Mouse (Mus musculus): ENCODE measurements at regions not wholly inside any gene's neighbourhood (a gene's known extent, or its start where the extent isn't known, plus 50 kb on each side); places are given as distances from the start of the nearest gene placed in this dataset.

GRCm38 (mm10) chr16:30118876-30119275 is 54.7 kb downstream of the Hes1 start:
- no peak for DNase-seq (ENCODE audit: low spot score in 2 of 2)

GRCm38 (mm10) chr16:30120330-30121265 is 56.4 kb downstream of the Hes1 start:
- DNase-seq (ENCODE audit: low spot score in 2 of 2), result no peak

GRCm38 (mm10) chr16:30121596-30121995 is 57.4 kb downstream of the Hes1 start:
- DNase-seq (ENCODE audit: low spot score in 2 of 2), result no peak

- DNase-seq (ENCODE audit: low spot score in 2 of 2), result no peak
Observed at GRCm38 (mm10) chr16:30122211-30123070, 58.3 kb downstream of the Hes1 start.

- no peak for DNase-seq (ENCODE audit: low spot score in 2 of 2)
Observed at GRCm38 (mm10) chr16:30127015-30127414, 62.8 kb downstream of the Hes1 start.

- no peak for DNase-seq (ENCODE audit: low spot score in 2 of 2)
Observed at GRCm38 (mm10) chr16:30128787-30129186, 64.6 kb downstream of the Hes1 start.

- no peak for DNase-seq (ENCODE audit: low spot score in 2 of 2)
Observed at GRCm38 (mm10) chr16:30129218-30130112, 65.3 kb downstream of the Hes1 start.

GRCm38 (mm10) chr16:30130113-30130471 is 65.9 kb downstream of the Hes1 start:
- no peak for DNase-seq (ENCODE audit: low spot score in 2 of 2)

- no peak for DNase-seq (ENCODE audit: low spot score in 2 of 2)
Observed at GRCm38 (mm10) chr16:30132086-30132485, 67.9 kb downstream of the Hes1 start.

GRCm38 (mm10) chr16:30134642-30135165 is 70.5 kb downstream of the Hes1 start:
- no peak for DNase-seq (ENCODE audit: low spot score in 2 of 2)

- DNase-seq (ENCODE audit: low spot score in 2 of 2), result no peak
Observed at GRCm38 (mm10) chr16:30136849-30137248, 72.7 kb downstream of the Hes1 start.

GRCm38 (mm10) chr16:30137812-30138211 is 73.6 kb downstream of the Hes1 start:
- no peak for DNase-seq (ENCODE audit: low spot score in 2 of 2)

GRCm38 (mm10) chr16:30144818-30145464 is 80.8 kb downstream of the Hes1 start:
- no peak for DNase-seq (ENCODE audit: low spot score in 2 of 2)

- DNase-seq (ENCODE audit: low spot score in 2 of 2), result peak in 1 of 2 experiments; percentile 19
Observed at GRCm38 (mm10) chr16:30145465-30146207, 81.5 kb downstream of the Hes1 start.

- DNase-seq (ENCODE audit: low spot score in 2 of 2), result no peak
Observed at GRCm38 (mm10) chr16:30146208-30146525, 82.0 kb downstream of the Hes1 start.

- no peak for DNase-seq (ENCODE audit: low spot score in 2 of 2)
Observed at GRCm38 (mm10) chr16:30147296-30147695, 83.1 kb downstream of the Hes1 start.

GRCm38 (mm10) chr16:30151104-30151503 is 86.9 kb downstream of the Hes1 start:
- DNase-seq (ENCODE audit: low spot score in 2 of 2), result no peak

GRCm38 (mm10) chr16:30155070-30155469 is 90.9 kb downstream of the Hes1 start:
- DNase-seq (ENCODE audit: low spot score in 2 of 2), result no peak

- DNase-seq (ENCODE audit: low spot score in 2 of 2), result no peak
Observed at GRCm38 (mm10) chr16:30155486-30156246, 91.5 kb downstream of the Hes1 start.

Measured in urinary bladder, postnatal 36 days (tissue).